Mouse (Mus musculus) heart, embryonic 14.5 days (tissue): ENCODE data around the gene Morf4l1. TPM values are rescaled to one million over a fixed set of nuclear protein-coding genes. Genes with fewer than 3 reads are reported as not detected.

Source experiments
- ATAC-seq: fragments of 200-750 bp; cut with Nextera tagmentation; 2 replicates; pipeline ENCODE4 v1.8.0; 2017; ENCODE audit warnings: low read depth, moderate TSS enrichment; ENCODE audit not compliant: insufficient number of reproducible peaks, insufficient read depth, low FRiP score
- H3K27ac ChIP-seq, 2 experiments: fragments of 200-500 bp in 1 of 2; fragments of 300-500 bp in 1 of 2; sonication (generic) in 1 of 2; replicated peaks in 1 of 2; 2 replicates each; pipeline ENCODE4 v1.5.1; 2012 to 2014; ENCODE audit warnings: low read depth in 2 of 2, low read length in 2 of 2, control low read depth in 1 of 2, mild to moderate bottlenecking in 1 of 2, mixed read lengths in 1 of 2; ENCODE audit not compliant: control insufficient read depth in 1 of 2, insufficient read depth in 1 of 2
- H3K27me3 ChIP-seq: fragments of 300-500 bp; sonication (generic); 2 replicates; pipeline ENCODE4 v1.6.1; 2014; ENCODE audit warnings: mild to moderate bottlenecking, low read length, control low read depth; ENCODE audit not compliant: control insufficient read depth, insufficient read depth
- H3K36me3 ChIP-seq: fragments of 300-500 bp; sonication (generic); 2 replicates; pipeline ENCODE4 v1.6.1; 2014; ENCODE audit warnings: mild to moderate bottlenecking, control low read depth, low read length, mixed read lengths; ENCODE audit not compliant: control insufficient read depth, insufficient read depth
- H3K4me1 ChIP-seq, 2 experiments: fragments of 200-500 bp in 1 of 2; fragments of 300-500 bp in 1 of 2; sonication (generic) in 1 of 2; 2 replicates each; pipeline ENCODE4 v1.6.1; 2012 to 2014; ENCODE audit warnings: low read length in 2 of 2, control low read depth in 1 of 2, mixed read lengths in 1 of 2; ENCODE audit not compliant: control insufficient read depth in 2 of 2, insufficient read depth in 2 of 2
- H3K4me2 ChIP-seq: fragments of 300-500 bp; sonication (generic); 2 replicates; pipeline ENCODE4 v1.6.1; 2014; ENCODE audit warnings: mild to moderate bottlenecking, low read length
- H3K4me3 ChIP-seq, 2 experiments: fragments of 200-500 bp in 1 of 2; fragments of 300-500 bp in 1 of 2; sonication (generic) in 1 of 2; 2 replicates each; pipeline ENCODE4 v1.5.1; 2012 to 2014; ENCODE audit warnings: low read length in 2 of 2, mild to moderate bottlenecking in 2 of 2, control low read depth in 1 of 2, low read depth in 1 of 2, moderate library complexity in 1 of 2; ENCODE audit not compliant: control insufficient read depth in 1 of 2, insufficient read depth in 1 of 2
- H3K9ac ChIP-seq: fragments of 300-500 bp; sonication (generic); 2 replicates; pipeline ENCODE4 v1.6.1; 2014; ENCODE audit warnings: mild to moderate bottlenecking, low read length
- H3K9me3 ChIP-seq: fragments of 300-500 bp; sonication (generic); 2 replicates; pipeline ENCODE4 v1.6.1; 2016; ENCODE audit warnings: low read length, control low read depth; ENCODE audit not compliant: control insufficient read depth
- WGBS: fragments of 180-500 bp; shearing (Covaris S2); extraction: QIAGEN DNeasy Blood & Tissue Kit; methylation state at CpG from one replicate; pipeline ENCODE4 v1.1.7; 2014; 5-methylcytosine and 5-hydroxymethylcytosine counted together
- polyA plus RNA-seq: library from polyadenylated mRNA; unstranded; fragments of >200 nt; fragmentation: Nextera tagmentation; extraction: Ambion mirVana; gene quantifications from 2 replicates; pipeline ENCODE4 v1.2.1, GENCODE M21; 2014

Gene Morf4l1
- polyA plus RNA-seq, 1 experiment from 2014 or later = 344 TPM

DNA sequence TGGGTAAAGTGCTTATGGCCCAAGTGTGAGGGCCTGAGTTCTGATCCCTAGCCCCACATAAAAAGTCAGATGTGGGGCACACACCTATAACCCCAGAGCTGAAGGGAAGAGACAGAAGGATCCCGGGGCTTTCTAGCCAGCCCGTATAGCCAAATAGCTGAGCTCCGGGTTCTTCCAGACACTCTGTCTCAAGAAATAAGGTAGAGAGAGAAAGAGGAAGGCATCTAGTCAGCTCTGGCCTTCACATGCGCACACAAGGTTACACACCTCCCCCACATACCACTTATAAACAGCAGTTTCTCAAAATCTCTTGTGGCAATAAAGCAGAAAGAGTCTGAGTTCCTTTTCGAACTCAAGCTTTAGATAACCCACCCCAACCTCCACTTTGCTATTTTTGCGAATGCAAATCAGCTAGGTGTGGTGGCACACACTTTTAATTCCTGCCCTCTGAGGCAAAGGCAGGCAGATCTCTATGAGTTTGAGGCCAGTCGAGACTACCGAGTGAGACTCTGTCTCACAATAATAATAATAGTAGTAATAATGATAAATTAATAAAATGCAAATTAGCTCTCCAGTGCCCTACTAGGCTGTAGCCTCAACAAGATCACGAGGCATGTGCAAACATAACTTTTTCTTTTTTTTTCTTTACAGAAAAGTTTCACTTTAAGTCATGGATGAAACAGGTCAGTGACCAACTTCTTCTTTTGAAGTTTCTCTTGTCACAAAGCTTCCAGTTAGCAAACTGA is 54.6 kb downstream of the Morf4l1 start:
- Histone ChIP-seq H3K4me2 (no peak overlapping the region), H3K9ac (no peak overlapping the region), H3K4me1 (no peaks in the 10 kb centered on the region), H3K27ac (no peak overlapping the region), H3K9me3 (no peaks in the 10 kb centered on the region), H3K27me3 (no peaks in the 10 kb centered on the region), H3K4me3 (no peak overlapping the region), H3K36me3 (no peaks in the 10 kb centered on the region)
- ATAC-seq = no peak
- 74% methylated on average over 9 of the region's 9 CpGs for WGBS

DNA sequence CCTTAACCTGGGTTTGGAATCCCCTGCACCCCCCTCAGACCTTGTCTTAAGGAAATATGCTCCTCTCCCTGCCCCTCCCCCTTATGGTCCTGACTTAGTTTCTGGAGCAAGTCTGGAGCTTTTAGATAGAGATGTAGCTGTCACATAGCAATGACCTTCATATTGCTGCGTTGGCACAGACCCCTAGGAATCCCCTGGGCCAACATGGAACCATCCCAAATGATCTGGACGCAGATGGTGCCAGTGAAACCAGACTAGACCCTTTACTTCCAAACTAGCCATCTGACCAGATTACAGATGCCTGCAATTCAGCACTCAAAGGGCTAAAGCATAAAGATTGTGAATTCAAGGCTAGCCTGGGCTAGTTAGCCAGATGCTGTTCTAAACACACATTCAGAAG is 57.9 kb downstream of the Morf4l1 start:
- H3K4me1 ChIP-seq = no peaks in the 10 kb centered on the region
- H3K27me3 ChIP-seq = no peaks in the 10 kb centered on the region
- WGBS = 78% methylated on average over 2 of the region's 2 CpGs
- ATAC-seq = no peak
- no peak overlapping the region for H3K27ac ChIP-seq
- H3K4me2 ChIP-seq = no peak overlapping the region
- H3K9me3 ChIP-seq = no peaks in the 10 kb centered on the region
- no peak overlapping the region for H3K4me3 ChIP-seq
- H3K36me3 ChIP-seq = no peaks in the 10 kb centered on the region
- H3K9ac ChIP-seq = no peak overlapping the region

DNA sequence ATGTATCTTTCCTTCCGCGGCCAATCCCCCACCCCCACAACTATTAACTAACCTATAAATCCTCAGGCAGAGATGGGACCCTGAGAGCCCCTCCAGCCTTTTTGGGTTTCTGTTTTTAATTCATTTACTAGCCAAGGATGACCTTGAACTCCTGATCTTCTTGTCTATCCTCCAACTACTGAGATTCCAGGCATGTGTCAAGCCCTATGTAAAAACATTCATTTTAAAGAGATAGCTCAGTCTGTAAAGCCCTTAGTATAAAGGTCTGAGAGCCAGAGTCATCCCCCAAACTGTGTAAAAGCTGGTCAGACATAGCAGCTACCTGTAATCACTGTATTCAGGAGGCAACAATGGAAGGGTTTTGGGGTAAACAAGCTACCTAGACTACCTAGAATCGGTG is 58.7 kb downstream of the Morf4l1 start:
- Histone ChIP-seq H3K4me1 (no peaks in the 10 kb centered on the region), H3K4me3 (no peak overlapping the region), H3K27ac (no peak overlapping the region), H3K36me3 (no peaks in the 10 kb centered on the region), H3K9me3 (no peaks in the 10 kb centered on the region), H3K4me2 (peak overlapping the region; percentile 91; the same call in 1 of the 2 replicates), H3K9ac (no peak overlapping the region), H3K27me3 (no peaks in the 10 kb centered on the region)
- 82% methylated on average over 3 of the region's 3 CpGs for WGBS
- ATAC-seq = no peak

DNA sequence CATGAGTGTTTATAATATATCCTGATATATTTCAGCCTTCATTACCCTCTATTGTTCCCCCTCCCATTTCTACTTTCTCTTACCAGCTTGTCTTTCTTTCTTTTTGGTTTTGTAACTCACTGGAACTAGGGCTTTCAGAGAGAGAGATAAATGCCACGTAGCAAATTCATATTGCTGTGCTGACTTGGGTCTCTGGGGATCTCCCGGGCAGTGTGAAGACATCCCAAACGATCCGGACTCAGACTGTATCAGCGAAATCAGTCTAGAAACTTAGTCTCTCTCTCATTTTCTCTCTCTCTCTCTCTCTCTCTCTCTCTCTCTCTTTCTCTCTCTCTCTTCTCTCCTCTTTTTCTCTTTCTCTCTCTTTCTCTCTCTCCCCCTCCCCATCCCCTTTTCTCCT is 59.2 kb downstream of the Morf4l1 start:
- Histone ChIP-seq H3K27me3 (no peaks in the 10 kb centered on the region), H3K4me2 (peak overlapping the region; percentile 91), H3K4me3 (peak overlapping the region in 1 of 2 experiments; percentile 59; a peak in 3 of 4 replicates), H3K4me1 (no peaks in the 10 kb centered on the region), H3K9ac (peak overlapping the region; percentile 77; the same call in 1 of the 2 replicates), H3K9me3 (no peaks in the 10 kb centered on the region), H3K36me3 (no peaks in the 10 kb centered on the region), H3K27ac (no peak overlapping the region)
- no peak for ATAC-seq
- 43% methylated on average over 5 of the region's 5 CpGs for WGBS

DNA sequence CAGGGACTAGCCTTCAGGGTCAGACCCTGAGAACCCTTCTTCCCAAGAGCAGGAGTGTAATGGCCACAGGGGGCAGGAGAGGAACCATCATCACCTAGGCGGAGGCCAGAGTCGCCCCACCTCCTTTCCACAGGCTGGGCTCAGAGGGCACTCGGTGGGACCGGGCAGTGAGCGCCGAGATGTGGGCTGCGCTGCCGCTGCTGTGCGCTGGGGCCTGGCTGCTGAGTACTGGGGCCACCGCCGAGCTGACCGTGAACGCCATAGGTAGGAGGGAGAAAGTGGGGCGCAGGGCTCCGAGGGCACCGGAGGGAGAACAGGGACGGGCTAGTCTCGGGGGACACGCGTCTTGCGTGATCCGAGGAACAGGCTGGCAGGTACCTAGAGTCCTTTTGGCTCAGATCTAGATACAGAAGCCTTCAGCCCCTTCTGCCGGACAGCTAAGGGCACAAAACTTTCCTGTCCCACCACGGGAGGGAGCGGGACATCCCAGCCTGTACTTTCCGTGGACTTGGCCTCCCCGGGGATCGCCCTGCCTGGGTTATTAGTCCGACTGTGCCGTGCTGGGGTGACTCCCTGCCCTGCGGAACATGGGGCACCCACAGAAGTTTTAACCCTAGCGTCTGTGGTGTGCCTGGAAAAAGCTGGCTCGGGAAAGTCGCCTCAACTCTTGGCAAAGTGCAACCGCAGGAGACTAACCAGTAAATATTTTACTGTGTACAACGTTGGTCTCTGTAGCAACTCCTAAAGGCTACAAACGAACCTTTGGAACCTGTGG is 60.0 kb downstream of the Morf4l1 start:
- no peaks in the 10 kb centered on the region for H3K4me1 ChIP-seq
- H3K4me2 ChIP-seq = peak overlapping the region; percentile 91
- no peaks in the 10 kb centered on the region for H3K9me3 ChIP-seq
- H3K9ac ChIP-seq = peak overlapping the region; percentile 77
- H3K4me3 ChIP-seq = peak overlapping the region; percentile 59 to 72
- ATAC-seq = peak; percentile 93
- H3K27ac ChIP-seq = peak overlapping the region; percentile 46 to 57
- WGBS = 1% methylated on average over 37 of the region's 37 CpGs
- no peaks in the 10 kb centered on the region for H3K36me3 ChIP-seq
- H3K27me3 ChIP-seq = no peaks in the 10 kb centered on the region

DNA sequence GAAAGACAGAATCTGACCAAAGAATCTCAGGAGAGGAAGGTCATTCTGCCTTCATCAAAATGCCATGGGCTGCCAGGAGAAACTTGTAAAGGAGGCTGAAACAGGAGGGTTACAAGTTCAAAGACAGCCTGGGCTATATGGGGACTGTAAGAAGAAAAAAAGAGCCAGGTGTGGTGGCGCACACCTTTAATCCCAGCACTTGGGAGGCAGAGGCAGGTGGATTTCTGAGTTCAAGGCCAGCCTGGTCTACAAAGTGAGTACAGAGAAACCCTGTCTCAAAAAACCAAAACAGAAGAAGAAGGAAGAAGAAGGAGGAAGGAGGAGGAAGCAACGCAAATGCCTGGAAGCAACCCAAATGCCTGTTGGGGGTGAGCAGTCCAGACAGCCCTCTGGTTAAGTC is 60.7 kb downstream of the Morf4l1 start, which contains the start of gene Ctsh:
TSS of gene Ctsh (plus strand) at position 301 of the 400 bp plus-strand sequence.
- 69% methylated on average over 2 of the region's 2 CpGs for WGBS
- Histone ChIP-seq H3K4me3 (peak within 1 kb of the TSS; percentile 59 to 72), H3K9ac (peak within 1 kb of the TSS; percentile 77), H3K36me3 (no peaks in the 10 kb centered on the region), H3K4me2 (peak within 1 kb of the TSS; percentile 91), H3K9me3 (no peaks in the 10 kb centered on the region), H3K27me3 (no peaks in the 10 kb centered on the region), H3K27ac (peak within 1 kb of the TSS; percentile 46 to 57), H3K4me1 (no peaks in the 10 kb centered on the region; a peak in 1 of 4 replicates)
- no peak for ATAC-seq

DNA sequence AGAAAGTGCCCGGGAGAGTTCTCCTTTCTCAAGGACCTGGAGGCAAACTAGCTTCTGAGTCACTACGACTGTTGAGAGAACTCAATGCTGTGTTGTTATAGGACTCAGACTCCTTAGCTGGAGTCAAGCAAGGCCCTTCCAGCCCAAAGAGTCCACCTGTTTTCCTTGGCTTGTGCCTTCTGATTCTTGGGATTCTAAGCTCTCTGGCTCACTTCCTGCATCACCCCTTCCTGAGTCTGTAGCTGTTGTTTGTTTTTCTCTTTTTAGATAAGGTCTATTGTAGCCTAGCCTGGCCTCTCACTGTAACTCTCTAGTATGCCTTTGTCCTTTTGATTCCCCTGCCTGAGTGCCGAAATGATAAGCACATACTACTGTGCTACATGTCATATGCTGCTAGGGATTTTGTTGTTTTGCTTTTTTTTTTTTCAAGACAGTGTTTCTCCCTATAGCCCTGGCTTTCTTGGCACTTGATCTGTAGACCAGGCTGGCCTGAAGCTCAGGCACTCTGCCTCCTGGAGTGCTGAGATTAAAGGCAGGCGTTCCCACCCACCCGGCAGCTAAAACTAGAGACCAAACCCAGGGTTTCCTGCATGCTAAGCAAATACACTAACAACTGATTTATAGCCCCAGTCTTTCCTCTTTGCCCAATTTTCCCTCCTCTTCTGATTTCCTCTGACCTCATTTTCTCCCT is 66.5 kb downstream of the Morf4l1 start:
- H3K4me1 ChIP-seq = no peaks in the 10 kb centered on the region; a peak in 1 of 4 replicates
- 27% methylated on average over 5 of the region's 5 CpGs for WGBS
- peak; percentile 83 for ATAC-seq
- peak overlapping the region; percentile 42 to 44; a peak in 3 of 4 replicates for H3K27ac ChIP-seq
- H3K4me2 ChIP-seq = no peak overlapping the region
- H3K9ac ChIP-seq = no peak overlapping the region
- H3K4me3 ChIP-seq = no peak overlapping the region
- H3K36me3 ChIP-seq = no peaks in the 10 kb centered on the region
- no peaks in the 10 kb centered on the region for H3K27me3 ChIP-seq
- no peaks in the 10 kb centered on the region for H3K9me3 ChIP-seq
